Mouse (Mus musculus) limb, embryonic 15.5 days (tissue): ENCODE data around the gene Tex21. TPM values are rescaled to one million over a fixed set of nuclear protein-coding genes. Genes with fewer than 3 reads are reported as not detected.

Experiments used
- ATAC-seq: fragments of 200-750 bp; cut with Nextera tagmentation; 2 replicates; pipeline ENCODE4 v1.8.0; 2017; ENCODE audit warnings: low read depth, moderate TSS enrichment; ENCODE audit not compliant: insufficient number of reproducible peaks, low FRiP score, low TSS enrichment
- H3K27ac ChIP-seq: fragments of 300-500 bp; sonication (generic); 2 replicates; pipeline ENCODE4 v1.5.1; 2015; ENCODE audit warnings: moderate library complexity, mild to moderate bottlenecking, inconsistent platforms
- H3K27me3 ChIP-seq: fragments of 300-500 bp; sonication (generic); 2 replicates; pipeline ENCODE4 v1.6.1; 2015; ENCODE audit warnings: inconsistent platforms
- H3K36me3 ChIP-seq: fragments of 300-500 bp; sonication (generic); 2 replicates; pipeline ENCODE4 v1.6.1; 2015; ENCODE audit warnings: inconsistent platforms
- H3K4me1 ChIP-seq: fragments of 300-500 bp; sonication (generic); 2 replicates; pipeline ENCODE4 v1.6.1; 2015; ENCODE audit warnings: inconsistent platforms
- H3K4me2 ChIP-seq: fragments of 300-500 bp; sonication (generic); 2 replicates; pipeline ENCODE4 v1.6.1; 2015; ENCODE audit warnings: mild to moderate bottlenecking, inconsistent platforms
- H3K4me3 ChIP-seq: fragments of 300-500 bp; sonication (generic); 2 replicates; pipeline ENCODE4 v1.5.1; 2015; ENCODE audit warnings: mild to moderate bottlenecking, inconsistent platforms
- H3K9ac ChIP-seq: fragments of 300-500 bp; sonication (generic); 2 replicates; pipeline ENCODE4 v1.6.1; 2015; ENCODE audit warnings: inconsistent platforms
- H3K9me3 ChIP-seq: fragments of 300-500 bp; sonication (generic); 2 replicates; pipeline ENCODE4 v1.6.1; 2016; ENCODE audit warnings: inconsistent platforms
- WGBS: fragments of 180-500 bp; shearing (Covaris S2); methylation state at CpG from one replicate; pipeline ENCODE4 v1.1.7; 2015; 5-methylcytosine and 5-hydroxymethylcytosine counted together
- polyA plus RNA-seq: library from polyadenylated mRNA; unstranded; fragments of >200 nt; fragmentation: Nextera tagmentation; extraction: Ambion mirVana; gene quantifications from 2 replicates; pipeline ENCODE4 v1.2.1, GENCODE M21; 2015

Gene Tex21
- polyA plus RNA-seq, 1 experiment from 2014 or later, result not detected

- WGBS, result 85% methylated on average over 10 of the region's 10 CpGs
- Histone ChIP-seq H3K27ac (no peak overlapping the region), H3K27me3 (no peaks in the 10 kb centered on the region), H3K36me3 (peaks cover 14% of the 10 kb centered on the region; the same call in 1 of the 2 replicates), H3K4me2 (no peak overlapping the region), H3K9ac (no peak overlapping the region), H3K9me3 (no peaks in the 10 kb centered on the region), H3K4me1 (0 out of 2 replicates have a peak, but pooled peaks cover 3% of the 10 kb centered on the region), H3K4me3 (no peak overlapping the region)
- no peak for ATAC-seq
Observed at GRCm38 (mm10) chr12:76272610-76273524, 26.3 kb upstream of the Tex21 start.

- Histone ChIP-seq H3K36me3 (peaks cover 9% of the 10 kb centered on the region; the same call in 1 of the 2 replicates), H3K9me3 (no peaks in the 10 kb centered on the region), H3K4me3 (no peak overlapping the region), H3K9ac (no peak overlapping the region), H3K4me2 (no peak overlapping the region), H3K27me3 (no peaks in the 10 kb centered on the region), H3K4me1 (0 out of 2 replicates have a peak, but pooled peaks cover 3% of the 10 kb centered on the region), H3K27ac (no peak overlapping the region)
- no peak for ATAC-seq
- WGBS, result 83% methylated on average over 6 of the region's 6 CpGs
Observed at GRCm38 (mm10) chr12:76271516-76271915, 25.0 kb upstream of the Tex21 start.

DNA sequence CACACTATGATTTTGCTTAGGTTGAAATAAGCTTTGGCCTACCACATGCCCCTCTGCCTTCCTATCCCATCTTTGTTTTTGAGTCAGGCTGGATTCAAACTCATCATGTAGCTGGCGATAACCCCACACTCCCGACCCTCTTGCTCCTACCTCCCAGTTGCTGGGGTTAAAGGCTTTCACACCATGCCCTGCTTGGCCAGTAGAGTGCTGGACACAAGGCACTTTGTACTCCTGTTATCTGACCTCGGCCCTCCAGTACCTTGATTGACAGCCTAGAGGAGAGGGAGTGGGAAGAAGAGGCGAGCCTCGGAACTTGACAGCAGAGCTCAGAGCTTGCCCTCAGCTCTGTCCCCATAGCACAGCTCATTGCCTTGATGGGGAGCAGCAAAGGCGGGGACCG is 22.6 kb upstream of the Tex21 start:
- ATAC-seq, result no peak
- H3K4me3 ChIP-seq, result no peak overlapping the region

GRCm38 (mm10) chr12:76268686-76269085 is 22.1 kb upstream of the Tex21 start:
- no peak overlapping the region for H3K4me2 ChIP-seq
- WGBS, result 75% methylated on average over 10 of the region's 10 CpGs

More for the DNA sequence above, 22.6 kb upstream of the Tex21 start:
- Histone ChIP-seq H3K9ac (no peak overlapping the region), H3K9me3 (no peaks in the 10 kb centered on the region), H3K36me3 (peaks cover 12% of the 10 kb centered on the region; the same call in 1 of the 2 replicates), H3K4me1 (0 out of 2 replicates have a peak, but pooled peaks cover 3% of the 10 kb centered on the region), H3K27me3 (no peaks in the 10 kb centered on the region), H3K4me2 (no peak overlapping the region), H3K27ac (no peak overlapping the region)
- WGBS, result 81% methylated on average over 7 of the region's 7 CpGs

DNA sequence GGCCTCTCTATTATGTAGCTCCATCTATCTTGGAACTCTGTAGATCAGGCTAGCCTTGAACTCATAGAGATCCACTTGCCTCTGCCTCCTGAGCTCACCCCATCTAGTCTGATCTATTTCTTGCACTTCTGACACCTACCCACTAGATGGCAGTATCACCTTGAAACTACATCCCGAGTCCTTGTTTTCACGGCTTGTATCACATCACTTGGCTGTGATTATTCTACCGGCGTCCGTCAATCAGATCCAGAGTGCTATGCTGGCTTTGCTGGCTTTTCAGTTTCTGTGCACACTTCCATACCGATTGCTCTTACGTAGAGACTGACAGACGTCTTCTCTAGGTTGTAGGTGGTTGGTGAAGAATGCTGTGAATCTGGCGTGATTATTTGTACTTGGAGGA is 20.3 kb upstream of the Tex21 start:
- H3K9ac ChIP-seq, result no peak overlapping the region
- ATAC-seq, result no peak

More at GRCm38 (mm10) chr12:76268686-76269085, 22.1 kb upstream of the Tex21 start:
- ATAC-seq, result no peak
- Histone ChIP-seq H3K9ac (no peak overlapping the region), H3K4me1 (0 out of 2 replicates have a peak, but pooled peaks cover 3% of the 10 kb centered on the region), H3K27me3 (no peaks in the 10 kb centered on the region), H3K36me3 (peaks cover 12% of the 10 kb centered on the region; the same call in 1 of the 2 replicates), H3K4me3 (no peak overlapping the region), H3K27ac (no peak overlapping the region), H3K9me3 (no peaks in the 10 kb centered on the region)

GRCm38 (mm10) chr12:76265001-76265400 is 18.5 kb upstream of the Tex21 start:
- Histone ChIP-seq H3K4me3 (no peak overlapping the region), H3K9me3 (no peaks in the 10 kb centered on the region), H3K27me3 (no peaks in the 10 kb centered on the region), H3K4me1 (0 out of 2 replicates have a peak, but pooled peaks cover 3% of the 10 kb centered on the region), H3K27ac (no peak overlapping the region), H3K9ac (no peak overlapping the region), H3K4me2 (no peak overlapping the region), H3K36me3 (peaks cover 5% of the 10 kb centered on the region; the same call in 1 of the 2 replicates)
- ATAC-seq, result no peak
- 79% methylated on average over 6 of the region's 6 CpGs for WGBS

More for the DNA sequence above, 20.3 kb upstream of the Tex21 start:
- WGBS, result 74% methylated on average over 9 of the region's 9 CpGs
- no peak overlapping the region for H3K4me3 ChIP-seq
- H3K27ac ChIP-seq, result no peak overlapping the region
- H3K27me3 ChIP-seq, result no peaks in the 10 kb centered on the region
- peaks cover 11% of the 10 kb centered on the region; the same call in 1 of the 2 replicates for H3K36me3 ChIP-seq
- H3K9me3 ChIP-seq, result no peaks in the 10 kb centered on the region
- H3K4me2 ChIP-seq, result no peak overlapping the region
- 0 out of 2 replicates have a peak, but pooled peaks cover 3% of the 10 kb centered on the region for H3K4me1 ChIP-seq

- Histone ChIP-seq H3K27ac (no peak overlapping the region), H3K27me3 (no peaks in the 10 kb centered on the region), H3K36me3 (peaks cover 3% of the 10 kb centered on the region; the same call in 1 of the 2 replicates), H3K9me3 (no peaks in the 10 kb centered on the region), H3K4me1 (0 out of 2 replicates have a peak, but pooled peaks cover 3% of the 10 kb centered on the region), H3K4me2 (no peak overlapping the region), H3K9ac (no peak overlapping the region), H3K4me3 (no peak overlapping the region)
- no peak for ATAC-seq
- WGBS, result 83% methylated on average over 9 of the region's 9 CpGs
Observed at GRCm38 (mm10) chr12:76264325-76264965, 17.9 kb upstream of the Tex21 start.

- Histone ChIP-seq H3K27me3 (no peaks in the 10 kb centered on the region), H3K9ac (no peak overlapping the region), H3K27ac (no peak overlapping the region), H3K4me3 (no peak overlapping the region), H3K4me1 (0 out of 2 replicates have a peak, but pooled peaks cover 3% of the 10 kb centered on the region), H3K9me3 (no peaks in the 10 kb centered on the region), H3K36me3 (peaks cover 3% of the 10 kb centered on the region; the same call in 1 of the 2 replicates), H3K4me2 (no peak overlapping the region)
- no peak for ATAC-seq
- WGBS, result 57% methylated on average over 1 of the region's 1 CpGs
Observed at GRCm38 (mm10) chr12:76263876-76264275, 17.3 kb upstream of the Tex21 start.

DNA sequence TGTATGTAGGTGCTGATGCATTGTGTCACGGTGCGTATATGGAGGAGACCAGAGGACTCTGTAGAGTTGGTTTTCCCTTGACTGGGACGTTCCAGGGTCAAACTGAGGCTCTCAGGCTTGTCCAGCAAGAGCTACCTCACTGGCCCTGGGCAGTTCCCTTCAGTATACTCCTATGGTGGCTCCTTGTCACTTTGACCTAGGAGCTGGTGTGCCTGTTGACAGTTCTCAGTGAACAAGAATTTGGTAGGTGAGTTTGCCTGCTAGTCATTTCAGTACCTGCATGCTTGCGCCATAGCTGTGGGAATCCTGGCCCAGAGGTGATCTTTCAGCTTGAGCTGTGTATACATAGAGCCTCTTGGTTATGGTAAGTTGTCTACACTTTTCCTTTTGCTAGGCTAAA is 16.4 kb upstream of the Tex21 start:
- no peaks in the 10 kb centered on the region for H3K4me1 ChIP-seq
- no peak overlapping the region for H3K4me3 ChIP-seq
- no peak overlapping the region for H3K27ac ChIP-seq
- ATAC-seq, result no peak
- no peak overlapping the region for H3K9ac ChIP-seq
- no peak overlapping the region for H3K4me2 ChIP-seq
- 94% methylated on average over 4 of the region's 4 CpGs for WGBS
- H3K36me3 ChIP-seq, result peaks cover 3% of the 10 kb centered on the region; the same call in 1 of the 2 replicates
- no peaks in the 10 kb centered on the region for H3K27me3 ChIP-seq
- no peaks in the 10 kb centered on the region for H3K9me3 ChIP-seq

DNA sequence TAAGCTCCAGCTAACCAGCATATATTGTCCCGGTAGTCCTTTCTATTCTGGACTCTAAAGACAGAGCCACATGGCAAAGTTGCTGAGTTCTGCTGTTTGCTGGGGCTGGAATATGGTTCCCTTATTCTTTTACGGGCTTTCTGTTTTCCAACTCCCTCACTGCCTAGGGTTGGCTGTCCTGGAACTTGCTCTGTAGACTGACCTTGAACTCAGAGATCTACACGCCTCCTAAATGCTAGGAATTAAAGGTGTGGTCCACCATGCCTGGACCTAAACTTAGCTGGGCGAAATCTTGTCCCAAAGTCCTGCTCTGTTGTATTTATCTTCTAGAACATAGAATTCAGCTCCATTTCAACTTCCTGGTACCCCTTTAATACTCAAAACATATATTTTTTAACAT is 15.0 kb upstream of the Tex21 start:
- ATAC-seq, result no peak
- Histone ChIP-seq H3K27ac (no peak overlapping the region), H3K27me3 (no peaks in the 10 kb centered on the region), H3K4me1 (0 out of 2 replicates have a peak, but pooled peaks cover 3% of the 10 kb centered on the region), H3K36me3 (peaks cover 3% of the 10 kb centered on the region; the same call in 1 of the 2 replicates), H3K4me2 (no peak overlapping the region), H3K9ac (no peak overlapping the region), H3K4me3 (no peak overlapping the region), H3K9me3 (no peaks in the 10 kb centered on the region)
- 91% methylated on average over 4 of the region's 4 CpGs for WGBS

- Histone ChIP-seq H3K27ac (no peak overlapping the region), H3K9me3 (no peaks in the 10 kb centered on the region), H3K27me3 (no peaks in the 10 kb centered on the region), H3K4me3 (no peak overlapping the region), H3K4me1 (peaks cover 11% of the 10 kb centered on the region), H3K36me3 (no peaks in the 10 kb centered on the region), H3K4me2 (no peak overlapping the region), H3K9ac (no peak overlapping the region)
- 90% methylated on average over 3 of the region's 3 CpGs for WGBS
- no peak for ATAC-seq
Observed at GRCm38 (mm10) chr12:76260673-76261072, 14.1 kb upstream of the Tex21 start.
